Mouse (Mus musculus) liver, adult 2 months (tissue): ENCODE data around the gene Sult1c2. TPM values are rescaled to one million over a fixed set of nuclear protein-coding genes. Genes with fewer than 3 reads are reported as not detected.
"Not testable (repeated sequence)": the region's sequence is repeated elsewhere in the genome, so short reads cannot be mapped to it uniquely, and the experiment has no call there.

Experiments used
- DNase-seq: peaks from one replicate; pipeline ENCODE4 v3.0.0-alpha.2; 2011; ENCODE audit warnings: low read depth, low spot score; ENCODE audit errors: extremely low read depth
- H3K27ac ChIP-seq: fragments of 200-500 bp; replicated peaks from 2 replicates; pipeline ENCODE4 v1.5.1; 2012; ENCODE audit warnings: low read depth, mild to moderate bottlenecking, control low read depth, inconsistent platforms, low read length; ENCODE audit not compliant: insufficient read depth
- H3K27me3 ChIP-seq: fragments of 200-500 bp; 2 replicates; pipeline ENCODE4 v1.6.1; 2012; ENCODE audit warnings: mild to moderate bottlenecking, moderate library complexity, low read length, inconsistent platforms; ENCODE audit not compliant: control insufficient read depth, insufficient read depth
- H3K36me3 ChIP-seq: fragments of 200-500 bp; 2 replicates; pipeline ENCODE4 v1.6.1; 2012; ENCODE audit warnings: low read length, inconsistent platforms; ENCODE audit not compliant: control insufficient read depth, insufficient read depth
- H3K4me1 ChIP-seq: fragments of 200-500 bp; 2 replicates; pipeline ENCODE4 v1.6.1; 2011; ENCODE audit warnings: low read length; ENCODE audit not compliant: control insufficient read depth, insufficient read depth
- H3K4me3 ChIP-seq: fragments of 200-500 bp; 2 replicates; pipeline ENCODE4 v1.5.1; 2011; ENCODE audit warnings: low read depth, mild to moderate bottlenecking, control low read depth, low read length, moderate library complexity; ENCODE audit not compliant: insufficient read depth
- H3K79me2 ChIP-seq: fragments of 200-500 bp; 2 replicates; pipeline ENCODE4 v1.6.1; 2012; ENCODE audit warnings: inconsistent platforms, mild to moderate bottlenecking, low read length, moderate library complexity; ENCODE audit not compliant: control insufficient read depth, insufficient read depth
- H3K9ac ChIP-seq: fragments of 200-500 bp; 2 replicates; pipeline ENCODE4 v1.6.1; 2012; ENCODE audit warnings: low read depth, mild to moderate bottlenecking, control low read depth, inconsistent platforms, low read length
- CTCF ChIP-seq: fragments of 200-500 bp; IDR thresholded peaks from 2 replicates; pipeline ENCODE4 v1.5.1; 2011; ENCODE audit warnings: low read depth, low read length, control low read depth
- POLR2A ChIP-seq: fragments of 200-500 bp; IDR thresholded peaks from 2 replicates; pipeline ENCODE4 v1.6.1; 2011; ENCODE audit warnings: low read length, control low read depth; ENCODE audit not compliant: insufficient read depth; ENCODE audit errors: extremely low read depth
- WGBS: fragments of 180-500 bp; shearing (Covaris S2); methylation state at CpG from one replicate; pipeline ENCODE4 v1.1.7; 2018; 5-methylcytosine and 5-hydroxymethylcytosine counted together
- polyA plus RNA-seq: library from polyadenylated mRNA; depleted of rRNA; stranded (reverse); fragments of >200 nt; gene quantifications from 2 replicates; pipeline ENCODE4 v1.2.3, GENCODE M21; 2012; rRNA removed
- total RNA-seq: library from RNA; depleted of rRNA; stranded (reverse); fragments of >200 nt; gene quantifications from 2 replicates; pipeline ENCODE4 v1.2.3, GENCODE M21; 2014; rRNA removed

Gene Sult1c2
- total RNA-seq = 14.5 and 14.6 TPM in 2 replicates
- 2.1 and 3.1 TPM in 2 replicates for polyA plus RNA-seq

- Histone ChIP-seq H3K36me3 (no peaks in the 10 kb centered on the region), H3K79me2 (no peaks in the 10 kb centered on the region), H3K4me1 (peaks cover 10% of the 10 kb centered on the region; the same call in 1 of the 2 replicates), H3K9ac (peak within 1 kb of the TSS; percentile 82), H3K27me3 (no peaks in the 10 kb centered on the region), H3K4me3 (peak within 1 kb of the TSS; percentile 71), H3K27ac (peak within 1 kb of the TSS; percentile 92)
- TF ChIP-seq POLR2A (no peak), CTCF (no peak)
- peak; percentile 96 for DNase-seq
- 18% methylated on average over 4 of the region's 4 CpGs for WGBS
Measured at GRCm38 (mm10) chr17:53846206-53846605, at the start of gene Sult1c2. Gene Sult1c2, minus strand, starts transcription at chr17:53846339.

- not testable (repeated sequence) for DNase-seq, H3K4me3 ChIP-seq, H3K4me1 ChIP-seq, H3K79me2 ChIP-seq, H3K36me3 ChIP-seq, H3K9ac ChIP-seq, H3K27ac ChIP-seq, H3K27me3 ChIP-seq
- WGBS = 76% methylated on average over 7 of the region's 7 CpGs
Measured at GRCm38 (mm10) chr17:53879006-53879675, 33.0 kb upstream of the Sult1c2 start.

GRCm38 (mm10) chr17:53874433-53874832, 28.3 kb upstream of the Sult1c2 start:
- no peak for DNase-seq

GRCm38 (mm10) chr17:53872192-53872591, 26.1 kb upstream of the Sult1c2 start:
- WGBS = 57% methylated on average over 3 of the region's 3 CpGs
- Histone ChIP-seq H3K4me3 (no peak overlapping the region), H3K27me3 (no peaks in the 10 kb centered on the region), H3K79me2 (no peaks in the 10 kb centered on the region), H3K27ac (no peak overlapping the region), H3K9ac (no peak overlapping the region), H3K36me3 (no peaks in the 10 kb centered on the region), H3K4me1 (peaks cover 6% of the 10 kb centered on the region; the same call in 1 of the 2 replicates)
- DNase-seq = peak; percentile 51
- no peak for TF ChIP-seq CTCF
- no peak for TF ChIP-seq POLR2A

More at GRCm38 (mm10) chr17:53874433-53874832, 28.3 kb upstream of the Sult1c2 start:
- H3K79me2 ChIP-seq = no peaks in the 10 kb centered on the region
- 81% methylated on average over 2 of the region's 2 CpGs for WGBS
- no peaks in the 10 kb centered on the region for H3K27me3 ChIP-seq
- no peak overlapping the region for H3K9ac ChIP-seq
- no peak for TF ChIP-seq POLR2A
- TF ChIP-seq CTCF = no peak
- peaks cover 4% of the 10 kb centered on the region; the same call in 1 of the 2 replicates for H3K4me1 ChIP-seq
- H3K4me3 ChIP-seq = no peak overlapping the region
- H3K36me3 ChIP-seq = no peaks in the 10 kb centered on the region
- H3K27ac ChIP-seq = no peak overlapping the region

- Histone ChIP-seq H3K36me3 (no peaks in the 10 kb centered on the region), H3K27ac (no peak overlapping the region), H3K27me3 (no peaks in the 10 kb centered on the region), H3K79me2 (no peaks in the 10 kb centered on the region), H3K9ac (no peak overlapping the region), H3K4me1 (peaks cover 6% of the 10 kb centered on the region; the same call in 1 of the 2 replicates), H3K4me3 (no peak overlapping the region)
- DNase-seq = peak; percentile 82
- TF ChIP-seq CTCF = no peak
- no peak for TF ChIP-seq POLR2A
Measured at GRCm38 (mm10) chr17:53869931-53870330, 23.8 kb upstream of the Sult1c2 start.

GRCm38 (mm10) chr17:53865260-53865955, 19.3 kb upstream of the Sult1c2 start:
- 63% methylated on average over 6 of the region's 6 CpGs for WGBS
- H3K27ac ChIP-seq = no peak overlapping the region
- TF ChIP-seq CTCF (no peak), POLR2A (no peak)
- no peak for DNase-seq
- H3K4me3 ChIP-seq = no peak overlapping the region
- H3K36me3 ChIP-seq = no peaks in the 10 kb centered on the region
- H3K79me2 ChIP-seq = no peaks in the 10 kb centered on the region
- no peak overlapping the region for H3K9ac ChIP-seq
- H3K27me3 ChIP-seq = no peaks in the 10 kb centered on the region
- H3K4me1 ChIP-seq = peaks cover 5% of the 10 kb centered on the region; the same call in 1 of the 2 replicates
